Mouse (Mus musculus) gastrocnemius, postnatal 4 days (tissue): ENCODE results near the gene Tcp11l2. TPM values are rescaled to one million over a fixed set of nuclear protein-coding genes. Genes with fewer than 3 reads are reported as not detected.

Experiments used
- DNase-seq, 2 experiments: peaks; one replicate each; pipeline ENCODE4 v3.0.0; 2021 to 2022; ENCODE audit warnings: low spot score in 2 of 2, mixed read lengths in 2 of 2
- total RNA-seq, 2 experiments: library from RNA; stranded (reverse); gene quantifications; 2 replicates each; pipeline ENCODE4 v1.2.3; 2021

Gene Tcp11l2
- total RNA-seq, 2 experiments from 2014 or later = 41.9 to 48.3 TPM

- DNase-seq = no peak
Measured at GRCm38 (mm10) chr10:84647264-84647663, 70.8 kb downstream of the Tcp11l2 start.

GRCm38 (mm10) chr10:84648911-84649310 lies 72.5 kb downstream of the Tcp11l2 start:
- DNase-seq = no peak

GRCm38 (mm10) chr10:84654029-84654428 lies 77.6 kb downstream of the Tcp11l2 start:
- DNase-seq = no peak

GRCm38 (mm10) chr10:84654731-84655130 lies 78.3 kb downstream of the Tcp11l2 start:
- DNase-seq = no peak

- peak; percentile 31 to 51 for DNase-seq
Measured at GRCm38 (mm10) chr10:84656618-84657017, 80.2 kb downstream of the Tcp11l2 start.

GRCm38 (mm10) chr10:84657437-84658087 lies 81.1 kb downstream of the Tcp11l2 start:
- no peak for DNase-seq

GRCm38 (mm10) chr10:84658088-84658848 lies 81.8 kb downstream of the Tcp11l2 start:
- DNase-seq = no peak

GRCm38 (mm10) chr10:84659281-84659680 lies 82.9 kb downstream of the Tcp11l2 start:
- no peak for DNase-seq

- no peak for DNase-seq
Measured at GRCm38 (mm10) chr10:84662138-84662537, 85.7 kb downstream of the Tcp11l2 start.

Other genes with a start within 250 kb of the Tcp11l2 start
- 10 to 100 TPM; 19.9 to 20.7 TPM for gene Nuak1, start 136.0 kb upstream of the Tcp11l2 start, total RNA-seq
- 100 to 1,000 TPM; 122 to 138 TPM for gene Ckap4, start 42.6 kb upstream of the Tcp11l2 start, total RNA-seq
- 10 to 100 TPM; 17.6 to 18.3 TPM for gene Polr3b, start 45.7 kb downstream of the Tcp11l2 start, total RNA-seq
- under 1 TPM; 0.20 to 0.23 TPM for gene Rfx4, start 179.4 kb downstream of the Tcp11l2 start, total RNA-seq